Mouse (Mus musculus): ENCODE measurements around the gene Tex14. TPM values are rescaled to one million over a fixed set of nuclear protein-coding genes. Genes with fewer than 3 reads are reported as not detected.
"Not testable (repeated sequence)": the region's sequence is repeated elsewhere in the genome, so short reads cannot be mapped to it uniquely, and the experiment has no call there.

The Tex14 gene
- polyA plus RNA-seq, 1 experiment from 2014 or later: 0.86 TPM

DNA sequence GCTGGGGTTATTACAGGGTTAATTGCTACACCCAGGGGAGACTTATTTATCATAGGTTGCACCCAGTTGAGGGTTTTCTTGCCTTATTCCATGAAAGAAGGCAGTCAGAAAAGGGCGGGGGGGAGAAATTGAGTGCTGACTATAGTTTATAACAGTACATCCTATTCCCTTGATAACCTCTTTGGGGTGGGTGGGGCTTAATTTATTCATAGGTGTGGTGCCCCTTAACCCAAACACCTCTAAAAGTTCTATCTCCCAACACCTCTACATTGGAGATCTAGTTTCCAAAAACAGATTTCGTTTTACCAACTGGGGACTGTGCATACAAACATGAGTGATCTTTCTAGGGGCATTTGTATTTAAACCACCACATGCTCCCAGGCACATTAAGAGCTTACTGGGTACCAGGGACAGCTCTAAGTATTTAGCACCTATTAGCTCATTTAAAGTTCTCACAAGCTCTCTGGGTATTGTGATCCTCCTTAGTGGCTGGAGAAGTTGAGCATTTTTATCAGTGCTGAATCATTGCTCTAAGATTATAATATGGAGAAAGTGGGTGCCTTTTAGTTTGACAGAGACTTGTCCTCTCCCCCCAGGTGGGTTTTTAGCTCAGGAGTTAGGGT lies 23.3 kb downstream of the Tex14 start:
- H3K36me3 ChIP-seq: no peaks in the 10 kb centered on the region
- peaks cover 16% of the 10 kb centered on the region for H3K4me1 ChIP-seq
- H3K27ac ChIP-seq (replicated peaks): peak overlapping the region; percentile 82; the same call in 1 of the 2 replicates
- H3K9ac ChIP-seq (replicated peaks): no peak overlapping the region
- H3K4me3 ChIP-seq (replicated peaks): no peak overlapping the region
- no peak overlapping the region for H3K4me2 ChIP-seq
- no peaks in the 10 kb centered on the region for H3K27me3 ChIP-seq (replicated peaks)
- H3K9me3 ChIP-seq (replicated peaks): no peaks in the 10 kb centered on the region
- no peak for ATAC-seq (ENCODE audit: low FRiP score)
- 69% methylated on average over 2 of the region's 2 CpGs for WGBS

DNA sequence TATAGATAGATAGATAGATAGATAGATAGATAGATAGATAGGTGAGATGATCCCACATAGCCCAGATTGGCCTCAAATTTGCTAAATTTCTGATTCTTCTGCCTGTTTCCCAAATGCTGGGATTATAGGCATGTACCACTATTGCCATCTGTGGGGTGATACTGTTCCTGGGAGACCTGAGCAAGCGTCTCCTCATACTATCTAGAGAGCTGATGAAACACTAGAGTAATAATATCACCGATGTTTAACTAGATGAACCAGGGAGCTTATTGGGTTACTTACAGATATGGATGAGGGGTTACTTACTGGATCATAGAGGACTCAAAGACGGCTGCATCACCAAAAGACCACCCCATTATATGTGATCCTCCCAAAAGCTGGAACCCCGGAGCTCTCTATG lies 24.5 kb downstream of the Tex14 start:
- Histone ChIP-seq H3K4me1 (peaks cover 10% of the 10 kb centered on the region), H3K9ac (replicated peaks) (no peak overlapping the region), H3K4me2 (no peak overlapping the region), H3K9me3 (replicated peaks) (no peaks in the 10 kb centered on the region), H3K27me3 (replicated peaks) (no peaks in the 10 kb centered on the region), H3K36me3 (no peaks in the 10 kb centered on the region), H3K4me3 (replicated peaks) (no peak overlapping the region), H3K27ac (replicated peaks) (no peak overlapping the region)
- 84% methylated on average over 4 of the region's 4 CpGs for WGBS
- no peak for ATAC-seq (ENCODE audit: low FRiP score)

DNA sequence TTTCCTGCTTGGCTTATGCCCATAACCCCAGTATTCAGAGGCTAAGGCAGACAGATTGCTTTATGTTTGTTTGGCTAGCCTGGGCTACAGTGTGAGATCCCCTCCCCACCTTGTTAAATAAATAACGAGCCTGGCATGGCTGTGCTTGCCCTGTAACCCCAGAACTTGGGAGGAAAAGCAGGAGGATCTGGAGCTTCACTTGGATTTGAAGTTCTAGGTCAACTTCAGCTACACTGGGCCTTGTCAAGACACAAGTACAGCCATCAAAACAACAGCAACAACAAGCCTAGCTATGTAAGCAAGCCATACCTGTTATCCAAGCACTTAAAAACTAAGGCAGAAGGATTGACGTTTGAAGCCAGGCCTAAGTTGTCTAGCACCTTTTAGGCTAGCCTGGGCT lies 25.5 kb downstream of the Tex14 start:
- 75% methylated on average over 2 of the region's 2 CpGs for WGBS
- no peak overlapping the region for H3K4me3 ChIP-seq (replicated peaks)
- H3K4me1 ChIP-seq: peaks cover 10% of the 10 kb centered on the region
- H3K4me2 ChIP-seq: no peak overlapping the region
- H3K27me3 ChIP-seq (replicated peaks): no peaks in the 10 kb centered on the region
- H3K9ac ChIP-seq (replicated peaks): no peak overlapping the region
- H3K27ac ChIP-seq (replicated peaks): no peak overlapping the region
- ATAC-seq (ENCODE audit: low FRiP score): no peak
- H3K36me3 ChIP-seq: no peaks in the 10 kb centered on the region
- H3K9me3 ChIP-seq (replicated peaks): no peaks in the 10 kb centered on the region

DNA sequence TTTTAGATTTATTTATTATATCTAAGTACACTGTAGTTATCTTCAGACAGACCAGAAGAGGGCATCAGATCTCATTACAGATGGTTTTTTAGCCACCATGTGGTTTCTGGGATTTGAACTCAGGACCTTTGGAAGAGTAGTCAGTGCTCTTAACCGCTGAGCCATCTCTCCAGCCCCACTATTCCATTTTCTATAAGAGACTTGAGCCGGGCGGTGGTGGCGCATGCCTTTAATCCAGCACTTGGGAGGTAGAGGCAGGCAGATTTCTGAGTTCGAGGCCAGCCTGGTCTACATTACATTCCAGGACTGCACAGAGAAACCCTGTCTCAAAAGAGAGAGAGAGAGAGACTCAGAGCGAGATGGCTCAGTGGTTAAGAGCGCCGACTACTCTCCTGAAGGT lies 26.9 kb downstream of the Tex14 start:
- not testable (repeated sequence) for H3K36me3 ChIP-seq; H3K4me3 ChIP-seq (replicated peaks); H3K9me3 ChIP-seq (replicated peaks); ATAC-seq (ENCODE audit: low FRiP score); H3K27me3 ChIP-seq (replicated peaks); H3K4me1 ChIP-seq; H3K4me2 ChIP-seq; H3K27ac ChIP-seq (replicated peaks); H3K9ac ChIP-seq (replicated peaks)
- WGBS: 91% methylated on average over 8 of the region's 8 CpGs

DNA sequence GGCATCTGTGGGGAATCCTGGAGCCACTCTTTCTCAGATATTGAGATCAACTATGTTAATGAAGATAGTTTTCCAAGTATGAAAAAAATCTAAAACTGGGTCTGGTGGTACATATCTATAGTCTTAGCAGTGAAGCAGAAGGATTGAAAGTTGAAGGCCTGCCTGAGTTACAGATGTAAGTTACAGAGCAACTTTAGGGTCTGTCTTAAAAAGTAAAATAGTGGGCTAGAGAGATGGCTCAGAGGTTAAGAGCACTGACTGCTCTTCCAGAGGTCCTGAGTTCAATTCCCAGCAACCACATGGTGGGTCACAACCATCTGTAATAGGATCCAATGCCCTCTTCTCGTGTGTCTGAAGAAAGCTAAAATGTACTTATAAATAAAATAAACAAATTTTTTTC lies 27.6 kb downstream of the Tex14 start:
- WGBS: 88% methylated on average over 1 of the region's 1 CpGs

DNA sequence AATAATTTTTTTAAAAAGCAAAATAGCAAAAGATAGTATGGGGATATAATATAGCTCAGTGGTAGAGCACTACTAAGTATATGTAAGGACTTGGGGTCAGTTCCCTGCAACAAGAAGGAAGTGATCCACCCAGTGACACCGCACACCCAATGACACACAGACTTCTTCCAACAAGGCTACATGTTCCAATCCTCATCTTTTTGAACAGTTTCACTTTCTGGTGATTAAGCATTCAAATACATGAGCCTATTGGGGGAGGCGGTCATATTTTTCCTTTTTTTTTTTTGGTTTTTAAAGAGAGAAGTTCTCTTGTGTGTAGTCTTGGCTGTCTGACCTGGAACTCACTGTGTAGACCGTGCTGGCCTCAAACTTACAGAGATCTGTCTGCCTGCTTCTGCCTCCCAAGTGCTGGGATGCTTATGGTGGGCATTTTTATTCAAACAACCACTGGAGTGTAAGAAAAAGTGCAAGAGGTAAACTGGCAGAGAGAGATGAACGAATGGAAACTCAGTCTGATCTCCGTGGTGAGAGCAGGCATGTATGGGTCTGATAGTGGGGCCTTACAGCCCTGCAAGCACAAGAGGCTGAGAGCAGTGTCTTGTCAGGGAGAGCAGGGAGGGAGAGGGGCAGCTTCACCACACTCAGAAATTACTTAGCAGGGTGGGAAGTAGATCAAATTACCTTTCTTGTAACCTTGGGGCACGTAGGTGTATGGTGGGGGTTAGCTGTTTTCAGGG lies 28.2 kb downstream of the Tex14 start:
- H3K4me2 ChIP-seq: no peak overlapping the region
- ATAC-seq (ENCODE audit: low FRiP score): no peak
- H3K27ac ChIP-seq (replicated peaks): no peak overlapping the region
- H3K9ac ChIP-seq (replicated peaks): no peak overlapping the region
- H3K4me3 ChIP-seq (replicated peaks): no peak overlapping the region
- no peaks in the 10 kb centered on the region for H3K36me3 ChIP-seq
- no peaks in the 10 kb centered on the region for H3K27me3 ChIP-seq (replicated peaks)
- WGBS: 48% methylated on average over 6 of the region's 6 CpGs
- no peaks in the 10 kb centered on the region for H3K9me3 ChIP-seq (replicated peaks)
- no peaks in the 10 kb centered on the region for H3K4me1 ChIP-seq

More for the DNA sequence above, 27.6 kb downstream of the Tex14 start:
- no peak overlapping the region for H3K9ac ChIP-seq (replicated peaks)
- H3K4me3 ChIP-seq (replicated peaks): no peak overlapping the region
- no peak for ATAC-seq (ENCODE audit: low FRiP score)
- H3K36me3 ChIP-seq: no peaks in the 10 kb centered on the region
- no peak overlapping the region for H3K4me2 ChIP-seq
- no peak overlapping the region for H3K27ac ChIP-seq (replicated peaks)
- peaks cover 3% of the 10 kb centered on the region; the same call in 1 of the 2 replicates for H3K4me1 ChIP-seq
- H3K9me3 ChIP-seq (replicated peaks): no peaks in the 10 kb centered on the region
- H3K27me3 ChIP-seq (replicated peaks): no peaks in the 10 kb centered on the region

DNA sequence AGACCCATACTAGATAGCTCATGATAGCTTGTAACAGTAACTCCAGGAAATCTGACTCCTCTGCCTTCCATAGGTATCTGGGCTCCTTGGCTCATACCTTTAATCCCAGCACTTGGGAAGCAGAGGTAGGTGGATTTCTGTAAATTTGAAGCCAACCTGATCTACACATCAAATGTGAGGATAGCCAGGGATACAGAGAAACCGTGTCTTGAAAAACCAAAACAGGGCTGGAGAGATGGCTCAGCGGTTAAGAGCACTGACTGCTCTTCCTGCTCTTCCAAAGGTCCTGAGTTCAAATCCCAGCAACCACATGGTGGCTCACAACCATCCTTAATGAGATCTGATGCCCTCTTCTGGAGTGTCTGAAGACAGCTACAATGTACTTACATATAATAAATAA lies 30.2 kb downstream of the Tex14 start:
- H3K4me1 ChIP-seq; H3K4me2 ChIP-seq; H3K9ac ChIP-seq (replicated peaks); H3K4me3 ChIP-seq (replicated peaks); H3K27ac ChIP-seq (replicated peaks); H3K9me3 ChIP-seq (replicated peaks); ATAC-seq (ENCODE audit: low FRiP score); H3K27me3 ChIP-seq (replicated peaks); H3K36me3 ChIP-seq: not testable (repeated sequence)
- 96% methylated on average over 2 of the region's 2 CpGs for WGBS

DNA sequence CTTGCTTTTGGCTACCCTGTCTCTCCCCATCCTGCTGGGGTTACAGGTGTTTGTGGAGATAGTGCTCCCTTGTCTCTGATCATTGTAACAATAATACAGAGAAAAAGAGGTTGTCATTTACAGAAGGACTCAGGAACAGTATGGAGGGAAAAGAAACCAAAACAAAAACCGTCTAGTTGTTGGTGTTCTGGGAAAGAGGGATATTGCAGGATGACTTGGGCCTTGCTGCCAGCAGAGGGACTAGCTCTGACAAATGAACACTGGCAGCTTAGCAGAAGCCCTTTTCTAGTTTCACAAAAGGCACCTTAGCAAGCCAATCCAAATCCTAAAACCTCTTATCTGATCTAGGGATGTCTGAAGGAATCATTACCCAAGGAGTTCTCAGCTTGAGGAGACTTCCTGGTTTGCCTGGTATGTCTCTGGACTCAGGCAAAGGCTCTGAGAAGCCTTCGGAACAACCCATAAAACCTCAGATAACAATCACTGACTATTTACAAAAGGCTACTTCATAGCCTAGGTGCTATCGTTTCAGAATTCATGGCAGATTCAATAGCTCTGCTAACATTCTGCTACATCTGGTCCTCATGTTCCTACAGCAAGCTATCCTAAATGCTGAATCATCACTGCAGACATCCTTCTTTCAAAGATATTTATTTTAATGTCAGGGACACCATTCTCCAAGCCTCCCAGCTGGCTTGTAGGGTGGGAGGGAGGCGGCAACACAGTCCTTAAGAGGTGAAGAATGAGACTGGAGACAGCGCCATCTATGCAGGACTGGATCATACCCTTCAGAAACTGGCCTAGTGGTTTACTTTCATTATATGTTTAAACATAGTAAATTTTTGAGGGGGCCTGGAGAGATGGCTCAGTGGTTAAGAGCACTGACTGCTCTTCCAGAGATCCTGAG lies 31.7 kb downstream of the Tex14 start:
- H3K27ac ChIP-seq (replicated peaks): no peak overlapping the region
- ATAC-seq (ENCODE audit: low FRiP score): no peak
- H3K4me3 ChIP-seq (replicated peaks): no peak overlapping the region
- no peak overlapping the region for H3K4me2 ChIP-seq
- no peaks in the 10 kb centered on the region for H3K4me1 ChIP-seq
- no peak overlapping the region for H3K9ac ChIP-seq (replicated peaks)
- H3K9me3 ChIP-seq (replicated peaks): no peaks in the 10 kb centered on the region
- WGBS: 69% methylated on average over 5 of the region's 5 CpGs
- no peaks in the 10 kb centered on the region for H3K36me3 ChIP-seq
- no peaks in the 10 kb centered on the region for H3K27me3 ChIP-seq (replicated peaks)

DNA sequence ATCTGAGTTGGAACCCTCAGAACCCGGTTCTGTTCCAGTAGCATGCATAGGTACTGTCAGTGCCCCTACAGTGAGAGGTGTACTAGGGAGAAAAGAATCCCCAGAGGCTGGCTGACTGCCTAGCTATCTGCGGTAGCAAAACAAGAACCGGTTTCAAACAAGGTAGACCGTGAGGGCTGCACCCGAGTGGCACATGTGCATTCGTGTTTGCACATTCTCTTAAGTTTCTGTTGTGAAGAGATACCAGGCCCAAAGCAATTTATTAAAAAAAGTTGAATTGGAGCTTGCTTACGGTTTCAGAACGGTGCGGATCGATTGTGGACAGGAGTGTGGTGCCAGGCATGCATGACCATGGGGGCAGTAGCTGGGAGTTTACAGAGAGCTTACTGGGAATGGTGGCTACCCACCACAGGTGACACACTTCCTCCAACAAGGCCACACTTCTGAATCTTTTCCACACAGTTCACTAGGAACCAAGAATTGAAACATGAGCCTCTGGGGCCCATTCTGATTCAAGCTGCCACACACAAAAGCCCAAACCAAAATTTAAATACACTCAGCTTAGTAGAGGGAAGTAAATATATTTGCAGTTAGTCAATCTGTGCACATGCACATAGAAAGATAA lies 35.0 kb downstream of the Tex14 start:
- peaks cover 12% of the 10 kb centered on the region for H3K4me1 ChIP-seq
- H3K27ac ChIP-seq (replicated peaks): no peak overlapping the region
- no peak for ATAC-seq (ENCODE audit: low FRiP score)
- no peak overlapping the region for H3K4me2 ChIP-seq
- WGBS: 89% methylated on average over 10 of the region's 10 CpGs
- no peak overlapping the region for H3K4me3 ChIP-seq (replicated peaks)
- H3K36me3 ChIP-seq: no peaks in the 10 kb centered on the region
- H3K9ac ChIP-seq (replicated peaks): no peak overlapping the region
- no peaks in the 10 kb centered on the region for H3K9me3 ChIP-seq (replicated peaks)
- H3K27me3 ChIP-seq (replicated peaks): no peaks in the 10 kb centered on the region

DNA sequence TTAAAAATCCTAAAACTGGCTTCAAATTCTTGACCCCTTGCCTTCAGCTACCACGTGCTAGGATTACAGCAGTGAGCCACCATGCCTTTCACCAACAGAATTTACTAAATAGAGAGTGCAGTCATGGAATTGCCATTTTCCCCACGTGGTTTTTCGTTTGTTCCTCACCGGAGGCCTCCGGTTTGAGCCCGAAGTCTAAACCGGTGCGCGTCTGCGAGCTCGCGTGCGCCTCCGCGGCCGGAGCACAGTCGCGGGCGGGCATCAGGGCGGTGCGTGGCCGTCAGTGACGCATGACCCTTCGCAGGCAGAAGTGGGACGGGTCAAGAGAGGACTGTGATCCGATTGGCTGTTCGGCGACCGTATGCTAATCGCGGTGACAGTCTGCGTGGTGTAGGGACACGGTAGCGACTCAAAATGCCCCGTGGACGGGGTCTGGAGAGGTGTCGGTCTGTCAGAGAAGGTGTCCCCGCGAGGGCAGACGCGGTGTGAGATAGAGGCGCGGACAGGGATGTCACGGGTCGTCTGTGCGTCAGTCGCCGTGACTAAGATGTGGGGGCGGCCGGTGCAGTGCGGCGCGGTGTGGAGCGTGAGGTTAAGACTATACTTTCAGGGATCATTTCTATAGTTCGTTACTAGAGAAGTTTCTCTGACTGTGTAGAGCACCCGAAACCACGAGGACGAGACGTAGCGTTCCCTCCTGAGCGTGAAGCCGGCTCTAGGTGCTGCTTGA lies 37.9 kb downstream of the Tex14 start:
- H3K4me2 ChIP-seq: peak overlapping the region; percentile 65
- H3K36me3 ChIP-seq; H3K9me3 ChIP-seq (replicated peaks); H3K27me3 ChIP-seq (replicated peaks): not testable (repeated sequence)
- ATAC-seq (ENCODE audit: low FRiP score): peak; percentile 99
- H3K27ac ChIP-seq (replicated peaks): peak overlapping the region; percentile 87
- peaks cover 15% of the 10 kb centered on the region for H3K4me1 ChIP-seq
- peak overlapping the region; percentile 47 for H3K9ac ChIP-seq (replicated peaks)
- peak overlapping the region; percentile 38 for H3K4me3 ChIP-seq (replicated peaks)
- WGBS: under 1% methylated on average over 32 of the region's 62 CpGs

DNA sequence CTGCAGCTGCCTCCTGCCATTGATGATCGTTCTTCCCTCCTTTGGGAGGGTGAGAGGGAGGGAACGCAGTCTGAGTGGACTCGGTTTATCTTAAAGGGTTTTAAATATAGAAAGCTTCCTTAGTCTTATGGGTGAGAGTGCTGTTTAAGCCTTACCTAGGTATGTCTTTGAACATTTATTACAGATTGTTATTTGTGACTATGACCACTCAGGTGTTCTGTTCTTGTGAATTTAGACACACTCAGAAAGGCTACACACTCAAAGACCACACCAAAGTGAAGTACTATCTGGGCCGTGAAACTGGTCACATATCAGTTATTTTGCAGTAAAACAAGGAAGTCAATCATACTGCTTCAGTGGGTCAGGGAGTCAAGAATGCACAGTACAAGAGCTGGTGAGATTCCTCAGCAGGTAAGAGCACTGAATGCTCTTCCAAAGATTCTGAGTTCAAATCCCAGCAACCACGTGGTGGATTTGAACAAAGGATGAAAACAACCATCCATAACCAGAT lies 38.6 kb downstream of the Tex14 start:
- Histone ChIP-seq H3K27ac (replicated peaks) (peak overlapping the region; percentile 80), H3K9ac (replicated peaks) (no peak overlapping the region), H3K9me3 (replicated peaks) (no peaks in the 10 kb centered on the region), H3K27me3 (replicated peaks) (no peaks in the 10 kb centered on the region), H3K4me1 (peaks cover 18% of the 10 kb centered on the region), H3K36me3 (no peaks in the 10 kb centered on the region), H3K4me2 (0 out of 2 replicates have a peak overlapping the region, but pooled peaks have one; percentile 5), H3K4me3 (replicated peaks) (no peak overlapping the region)
- ATAC-seq (ENCODE audit: low FRiP score): peak; percentile 15; the same call in 1 of the 2 replicates
- 1% methylated on average over 5 of the region's 5 CpGs for whole genome bisulfite sequencing

Data from neural tube, embryonic 15.5 days (tissue).